ENCODE assay signal across 10 mouse cellular contexts in genomic region chr4:62805841-62806240, GRCm38 (mm10).
A peak's percentile ranks its signal among the peaks of the same experiment; 100 is the strongest.
DNase-seq lines count a peak whose midpoint lies in the region; ATAC-seq lines count a peak whose summit lies in the region.
"Had no signal": no experiment of that assay in that cellular context is flagged by ENCODE, and none has a peak within 500 bp of the region (broad histone marks: within the 10 kb centered on the region; RNA-seq: fewer than 3 reads in every experiment).

No protein-coding gene starts in this region.

- H3K9me3 ChIP-seq in kidney, embryonic 14.5 days (ENCODE audit: control insufficient read depth, low read length), result no peaks in the 10 kb centered on the region
- H3K9me3 ChIP-seq in embryonic facial prominence, embryonic 15.5 days (replicated peaks), result no peaks in the 10 kb centered on the region

- WGBS in kidney, embryonic 14.5 days, result 7% methylated on average over 6 of the region's 6 CpGs
- 11% methylated on average over 6 of the region's 6 CpGs for WGBS in embryonic facial prominence, embryonic 15.5 days

- intact Hi-C loops in left cerebral cortex, postnatal 4 days (cut with DNase I), result no loop called here

- DNase-seq in kidney, adult 8-10 months, result no peak
- peak; percentile 9 to 25 for DNase-seq in CD8-positive naive resting alpha-beta T cell, adult 2 months (ENCODE audit: low read depth in 2 of 2, low spot score in 2 of 2)
- peak; percentile 43 for DNase-seq in kidney, postnatal 14 days
- no peak for DNase-seq in right cerebral cortex, postnatal 36 days (ENCODE audit: low spot score in 2 of 2)
- DNase-seq in left cerebral cortex, postnatal 4 days, result no peak
- DNase-seq: cerebellum, adult 9-10 months; layer of hippocampus, postnatal 36 days had no signal

- no peaks in the 10 kb centered on the region for H3K36me3 ChIP-seq in kidney, embryonic 14.5 days (ENCODE audit: control insufficient read depth, insufficient read depth, low read length)
- no peaks in the 10 kb centered on the region for H3K36me3 ChIP-seq in embryonic facial prominence, embryonic 15.5 days

- no peak overlapping the region for H3K4me2 ChIP-seq in kidney, embryonic 14.5 days (replicated peaks; ENCODE audit: low read depth, low read length)
- H3K4me2 ChIP-seq in embryonic facial prominence, embryonic 15.5 days (replicated peaks), result no peak overlapping the region

- H3K4me3 ChIP-seq in kidney, embryonic 14.5 days (ENCODE audit: low read length), result no peak overlapping the region
- no peak overlapping the region for H3K4me3 ChIP-seq in embryonic facial prominence, embryonic 15.5 days (replicated peaks)

- H3K4me1 ChIP-seq in kidney, embryonic 14.5 days (ENCODE audit: control insufficient read depth, insufficient read depth, low read length), result 0 out of 2 replicates have a peak, but pooled peaks cover 7% of the 10 kb centered on the region
- H3K4me1 ChIP-seq in embryonic facial prominence, embryonic 15.5 days, result peaks cover 11% of the 10 kb centered on the region

- no peaks in the 10 kb centered on the region for H3K27me3 ChIP-seq in kidney, embryonic 14.5 days (ENCODE audit: control insufficient read depth, insufficient read depth, low read length)
- H3K27me3 ChIP-seq in embryonic facial prominence, embryonic 15.5 days, result no peaks in the 10 kb centered on the region

- ATAC-seq in kidney, embryonic 14.5 days (ENCODE audit: low FRiP score, low TSS enrichment), result 0 out of 2 replicates have a peak, but pooled peaks have one; percentile 39
- no peak; the same call in 1 of the 2 replicates for ATAC-seq in embryonic facial prominence, embryonic 15.5 days (ENCODE audit: insufficient number of reproducible peaks, low FRiP score, low TSS enrichment, low read depth)
- ATAC-seq in monocyte, adult 5-6 weeks (replicated peaks; ENCODE audit: insufficient number of reproducible peaks, low FRiP score, low TSS enrichment, poor library complexity, severe bottlenecking), result no peak

- no peak overlapping the region for H3K27ac ChIP-seq in kidney, embryonic 14.5 days (ENCODE audit: low read depth, low read length)
- peak overlapping the region; percentile 44; the same call in 1 of the 2 replicates for H3K27ac ChIP-seq in embryonic facial prominence, embryonic 15.5 days (replicated peaks)

- H3K9ac ChIP-seq in kidney, embryonic 14.5 days (ENCODE audit: low read depth, low read length), result no peak overlapping the region
- no peak overlapping the region for H3K9ac ChIP-seq in embryonic facial prominence, embryonic 15.5 days

Comparison
In these comparisons a context has a peak if more than half of its experiments do, and no peak if none do; other contexts are left out.
1. DNase-seq: peak in CD8-positive naive resting alpha-beta T cell, adult 2 months (2 of 2) and kidney, postnatal 14 days (single experiment); none in kidney, adult 8-10 months (0 of 2), right cerebral cortex, postnatal 36 days (0 of 2) and left cerebral cortex, postnatal 4 days (single experiment).